Mouse (Mus musculus): ENCODE measurements around the gene Bcl2a1c. TPM values are rescaled to one million over a fixed set of nuclear protein-coding genes. Genes with fewer than 3 reads are reported as not detected.

Bcl2a1c gene
- polyA plus RNA-seq, 1 experiment from 2014 or later = not detected

- H3K4me1 ChIP-seq = no peaks in the 10 kb centered on the region
- no peak overlapping the region for H3K9ac ChIP-seq (replicated peaks)
- H3K27ac ChIP-seq (replicated peaks) = no peak overlapping the region
- no peaks in the 10 kb centered on the region for H3K36me3 ChIP-seq
- H3K9me3 ChIP-seq = no peaks in the 10 kb centered on the region
- no peak overlapping the region for H3K4me3 ChIP-seq
- H3K4me2 ChIP-seq (replicated peaks) = no peak overlapping the region
- WGBS = 86% methylated on average over 12 of the region's 12 CpGs
- H3K27me3 ChIP-seq = no peaks in the 10 kb centered on the region
- no peak for ATAC-seq (replicated peaks)
These were observed 49.9 kb downstream of the Bcl2a1c start for GRCm38 (mm10) chr9:114379871-114380270.

Other genes with a start within 250 kb of the Bcl2a1c start
- gene Crtap, start 60.5 kb downstream of the Bcl2a1c start, polyA plus RNA-seq (2015; fragmentation: Nextera tagmentation; extraction: Ambion mirVana) = 19.9 and 20.2 TPM in 2 replicates
- gene Glb1, start 70.9 kb downstream of the Bcl2a1c start, polyA plus RNA-seq (2015; fragmentation: Nextera tagmentation; extraction: Ambion mirVana) = 21.6 and 21.9 TPM in 2 replicates
- 7.5 and 7.7 TPM in 2 replicates for gene Tmppe, start 71.0 kb downstream of the Bcl2a1c start, polyA plus RNA-seq (2015; fragmentation: Nextera tagmentation; extraction: Ambion mirVana)
- gene Ccr4, start 174.8 kb downstream of the Bcl2a1c start, polyA plus RNA-seq (2015; fragmentation: Nextera tagmentation; extraction: Ambion mirVana) = not detected in 2 replicates
- gene C130032M10Rik, start 185.6 kb downstream of the Bcl2a1c start, polyA plus RNA-seq (2015; fragmentation: Nextera tagmentation; extraction: Ambion mirVana) = not detected in 2 replicates
- gene Trim71, start 234.2 kb downstream of the Bcl2a1c start, polyA plus RNA-seq (2015; fragmentation: Nextera tagmentation; extraction: Ambion mirVana) = 0.11 and 0.14 TPM in 2 replicates